Mouse (Mus musculus): ENCODE data around the gene Cfap65. TPM values are rescaled to one million over a fixed set of nuclear protein-coding genes. Genes with fewer than 3 reads are reported as not detected.
A peak's percentile ranks its signal among the peaks of the same experiment; 100 is the strongest.

Cfap65 gene
- 0.04 and 0.08 TPM in 2 replicates for polyA plus RNA-seq (2015; fragmentation: Nextera tagmentation; extraction: Ambion mirVana)

DNA sequence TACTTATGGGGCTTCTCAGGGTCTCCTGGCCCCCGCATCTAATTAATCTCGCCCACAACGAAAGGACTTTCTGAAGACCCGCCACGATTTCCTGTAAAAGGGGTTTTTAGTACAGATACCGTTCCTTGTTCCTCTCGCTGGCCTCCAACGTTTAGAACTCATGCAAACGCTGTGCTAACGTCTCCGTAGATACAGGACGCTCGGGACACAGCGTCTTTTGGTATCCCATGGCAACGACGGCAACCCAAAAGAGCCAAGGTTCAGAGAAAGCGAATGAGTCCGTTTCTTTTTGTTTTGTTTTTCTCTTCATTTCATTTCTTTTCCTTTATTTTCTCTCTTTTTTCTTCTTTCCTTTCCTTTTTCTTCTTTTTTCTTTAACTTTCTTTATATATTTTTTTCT, at the start of gene Cfap65:
Gene Cfap65 (minus strand): TSS at position 198 of the 400 bp plus-strand sequence.
- DNase-seq (ENCODE audit: low spot score): no peak

DNA sequence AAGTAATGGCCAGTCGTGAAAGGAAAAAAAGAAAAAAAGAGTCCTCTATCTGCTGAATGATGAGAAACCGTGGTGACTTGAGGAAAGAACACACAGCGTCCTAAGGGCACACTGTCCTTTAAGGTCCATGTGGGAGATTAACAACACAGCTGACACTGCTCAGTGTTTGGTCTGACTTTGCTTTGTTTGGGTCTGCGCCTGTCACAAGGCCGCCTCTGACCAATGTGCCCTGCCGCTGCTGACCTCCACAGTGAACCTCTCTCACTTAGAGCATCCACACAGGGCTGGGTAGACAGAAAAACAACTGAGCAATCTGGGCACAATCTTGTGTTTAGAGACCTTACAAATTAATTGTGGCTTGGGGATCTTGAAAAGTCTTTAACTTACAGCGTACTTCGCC, 41.6 kb upstream of the Cfap65 start:
- no peak for DNase-seq (ENCODE audit: low spot score)

- no peak for DNase-seq (ENCODE audit: low spot score)
Measured at GRCm38 (mm10) chr1:74975936-74976335, 40.5 kb upstream of the Cfap65 start.

DNA sequence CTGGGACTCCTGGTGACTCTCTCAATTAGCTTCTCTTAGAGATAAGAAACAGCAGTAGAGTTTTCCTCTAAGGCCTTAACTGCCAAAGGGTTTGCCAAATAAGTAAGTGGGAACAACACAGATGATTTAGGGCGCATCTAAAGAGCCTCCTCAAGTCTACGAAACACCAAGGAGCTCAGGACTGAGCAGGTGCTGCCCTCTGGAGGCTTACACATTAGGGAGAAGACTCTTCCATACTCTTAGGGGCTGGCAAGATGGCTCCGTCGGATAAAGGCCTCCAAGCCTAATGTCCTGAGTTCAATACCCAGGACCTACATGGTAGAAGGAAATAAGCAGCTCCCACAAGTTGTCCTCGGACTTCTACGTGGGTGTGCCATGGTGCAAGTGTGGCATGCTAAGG, 38.2 kb upstream of the Cfap65 start:
- DNase-seq (ENCODE audit: low spot score): no peak

DNA sequence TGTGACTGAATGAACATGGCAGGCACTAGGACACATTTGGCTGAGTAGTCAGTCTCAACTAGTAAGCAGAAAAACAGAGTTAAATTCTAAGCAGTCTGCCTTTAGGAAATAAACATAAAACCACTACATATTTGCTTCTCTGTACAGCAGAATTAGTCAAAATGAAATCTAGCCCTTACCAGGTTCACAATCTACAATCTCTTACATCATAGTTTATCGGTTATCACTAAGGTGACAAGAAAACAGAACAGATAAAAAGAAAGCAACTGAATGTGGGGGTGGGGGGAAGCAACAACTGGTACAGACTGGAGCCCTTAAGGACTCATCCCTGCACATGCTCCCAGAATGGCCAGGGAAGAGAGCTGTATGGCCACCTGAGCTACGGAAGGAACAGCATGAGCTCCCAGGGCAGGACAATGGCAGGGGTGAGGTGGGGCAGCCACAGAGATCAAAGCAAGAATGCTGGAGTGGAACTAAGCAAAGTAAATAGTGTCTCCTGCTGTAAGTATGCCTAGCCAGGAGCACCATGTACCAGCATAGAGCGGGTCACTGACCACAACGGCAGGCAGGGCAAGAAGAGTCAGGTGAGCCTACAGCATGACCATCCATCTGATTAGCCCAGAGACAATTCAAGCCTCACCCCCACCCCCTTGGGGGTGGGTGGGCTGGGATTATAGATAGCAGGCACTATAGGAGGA, 36.1 kb upstream of the Cfap65 start:
- DNase-seq (ENCODE audit: low spot score): no peak

DNA sequence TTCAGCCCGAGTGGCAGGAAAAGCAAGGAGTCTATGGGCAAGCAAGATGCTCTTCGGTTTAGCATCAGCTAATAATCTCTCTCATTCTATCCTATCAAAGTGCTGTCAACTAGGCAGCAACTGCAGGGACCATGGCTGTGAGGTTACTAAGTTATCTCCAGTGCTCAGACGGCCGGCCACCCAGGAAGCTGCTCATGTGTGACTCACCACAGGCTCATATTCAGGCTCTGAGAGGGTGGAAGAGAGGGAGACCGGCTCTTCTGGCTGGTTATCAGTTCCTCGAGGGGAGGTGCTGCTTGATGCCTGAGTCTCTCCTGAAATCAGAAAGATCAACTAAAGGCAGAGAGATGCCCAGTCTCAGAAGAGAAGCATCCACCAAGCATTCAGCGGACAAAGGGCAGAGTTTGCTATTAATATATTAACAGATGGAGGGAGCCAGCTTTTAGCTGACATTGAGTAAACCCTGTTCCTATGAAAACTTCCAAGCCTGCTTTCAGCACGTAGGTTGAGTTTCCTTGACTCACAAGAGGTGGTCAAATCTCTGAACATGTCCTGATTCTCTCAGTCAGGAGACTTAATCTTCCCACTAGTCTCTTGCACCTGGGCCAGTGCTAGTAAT, 32.7 kb upstream of the Cfap65 start:
- no peak for DNase-seq (ENCODE audit: low spot score)

DNA sequence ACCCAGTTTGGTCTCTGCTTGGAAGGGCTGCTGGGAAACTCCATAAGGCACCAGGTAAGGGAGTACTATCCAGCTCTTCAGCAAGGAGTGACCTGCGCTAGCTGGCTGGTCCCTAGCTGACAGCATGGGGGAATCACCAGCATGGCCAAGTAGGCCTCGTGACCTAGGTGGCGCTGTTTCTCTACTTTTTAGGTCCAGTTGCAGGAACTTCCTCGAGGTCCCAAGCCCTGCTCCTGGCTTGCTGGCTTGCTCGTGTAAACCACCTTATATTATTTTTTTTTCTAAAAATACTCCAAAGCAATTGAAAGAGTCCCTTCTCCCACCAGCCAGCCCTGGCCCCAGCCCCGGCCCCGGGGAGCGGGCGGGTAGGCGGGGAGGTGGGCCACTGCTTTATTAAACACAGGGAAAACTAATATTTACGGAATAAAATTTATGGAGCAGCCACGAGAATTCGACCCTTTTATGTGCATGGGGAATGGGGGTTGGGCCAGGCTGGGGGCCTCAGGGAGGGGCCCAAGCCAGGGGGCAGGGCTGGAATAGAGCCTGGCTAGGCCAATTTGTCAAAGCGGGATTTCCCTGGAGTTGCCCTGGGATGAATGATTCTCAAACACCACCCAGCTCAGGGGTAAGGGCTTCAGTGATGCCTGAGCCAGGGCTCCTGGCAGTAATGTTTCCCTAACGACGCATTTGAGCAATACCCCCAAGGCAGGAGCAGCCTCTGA, 29.3 kb upstream of the Cfap65 start:
- peak; percentile 52 for DNase-seq (ENCODE audit: low spot score)

- DNase-seq (ENCODE audit: low spot score): no peak
Measured at GRCm38 (mm10) chr1:74962853-74963227, 27.4 kb upstream of the Cfap65 start.

- no peak for DNase-seq (ENCODE audit: low spot score)
Measured at GRCm38 (mm10) chr1:74962126-74962852, 26.9 kb upstream of the Cfap65 start.

DNA sequence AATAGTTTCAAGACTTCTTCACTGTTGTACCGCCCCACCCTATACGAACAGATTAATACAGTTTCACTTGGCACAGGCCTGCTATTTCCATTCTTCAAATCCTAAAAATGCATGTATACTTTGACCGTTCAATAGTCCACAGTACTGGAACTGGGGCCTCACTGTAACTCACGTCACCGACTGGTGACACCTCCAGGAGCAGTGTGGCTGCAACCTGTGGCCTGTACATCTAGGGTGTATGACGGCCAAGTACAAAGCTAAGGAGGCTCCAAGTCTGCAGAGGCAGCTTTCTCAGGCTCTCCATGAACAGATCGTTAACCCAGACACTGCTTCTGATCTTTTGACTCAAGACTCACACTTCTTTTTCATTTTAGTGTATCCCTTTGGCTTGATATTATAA, 26.3 kb upstream of the Cfap65 start:
- DNase-seq (ENCODE audit: low spot score): no peak

GRCm38 (mm10) chr1:74960059-74960458, 24.7 kb upstream of the Cfap65 start:
- DNase-seq (ENCODE audit: low spot score): no peak

DNA sequence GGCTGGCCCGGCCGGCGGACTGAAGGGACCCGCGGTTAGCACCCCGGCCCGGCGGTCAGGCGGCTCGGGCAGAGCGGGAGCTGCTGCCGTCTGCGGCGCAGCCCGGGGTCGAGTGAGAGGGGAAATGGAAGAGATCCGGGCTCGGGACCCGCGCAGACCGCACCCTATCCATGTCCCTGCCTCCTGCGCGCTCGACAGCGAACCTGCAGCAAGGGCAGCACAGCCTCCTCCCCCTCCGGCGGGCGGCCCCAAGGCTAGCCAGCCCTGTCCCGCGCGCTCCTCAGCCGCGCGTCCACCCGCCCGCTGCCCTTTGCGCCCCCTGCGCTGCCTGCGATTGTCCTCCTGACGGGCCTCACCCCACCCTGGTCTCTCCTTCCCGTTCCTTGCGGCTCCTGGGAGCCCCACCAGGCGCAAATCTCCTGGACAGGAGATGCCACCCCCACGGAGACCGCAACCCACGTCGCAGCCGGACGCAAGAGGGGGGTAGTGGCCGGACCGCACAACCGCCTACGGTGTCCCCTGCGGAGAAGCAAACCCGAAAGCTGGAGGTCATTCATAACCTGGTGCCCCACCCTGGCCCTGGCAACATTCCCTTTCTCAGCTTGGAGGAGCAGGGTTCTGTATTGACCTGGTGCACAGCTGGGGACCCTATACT, 16.3 kb upstream of the Cfap65 start, which contains the start of gene Ihh:
Gene Ihh (minus strand): TSS at position 117 of the 655 bp plus-strand sequence.
- DNase-seq (ENCODE audit: low spot score): no peak

DNA sequence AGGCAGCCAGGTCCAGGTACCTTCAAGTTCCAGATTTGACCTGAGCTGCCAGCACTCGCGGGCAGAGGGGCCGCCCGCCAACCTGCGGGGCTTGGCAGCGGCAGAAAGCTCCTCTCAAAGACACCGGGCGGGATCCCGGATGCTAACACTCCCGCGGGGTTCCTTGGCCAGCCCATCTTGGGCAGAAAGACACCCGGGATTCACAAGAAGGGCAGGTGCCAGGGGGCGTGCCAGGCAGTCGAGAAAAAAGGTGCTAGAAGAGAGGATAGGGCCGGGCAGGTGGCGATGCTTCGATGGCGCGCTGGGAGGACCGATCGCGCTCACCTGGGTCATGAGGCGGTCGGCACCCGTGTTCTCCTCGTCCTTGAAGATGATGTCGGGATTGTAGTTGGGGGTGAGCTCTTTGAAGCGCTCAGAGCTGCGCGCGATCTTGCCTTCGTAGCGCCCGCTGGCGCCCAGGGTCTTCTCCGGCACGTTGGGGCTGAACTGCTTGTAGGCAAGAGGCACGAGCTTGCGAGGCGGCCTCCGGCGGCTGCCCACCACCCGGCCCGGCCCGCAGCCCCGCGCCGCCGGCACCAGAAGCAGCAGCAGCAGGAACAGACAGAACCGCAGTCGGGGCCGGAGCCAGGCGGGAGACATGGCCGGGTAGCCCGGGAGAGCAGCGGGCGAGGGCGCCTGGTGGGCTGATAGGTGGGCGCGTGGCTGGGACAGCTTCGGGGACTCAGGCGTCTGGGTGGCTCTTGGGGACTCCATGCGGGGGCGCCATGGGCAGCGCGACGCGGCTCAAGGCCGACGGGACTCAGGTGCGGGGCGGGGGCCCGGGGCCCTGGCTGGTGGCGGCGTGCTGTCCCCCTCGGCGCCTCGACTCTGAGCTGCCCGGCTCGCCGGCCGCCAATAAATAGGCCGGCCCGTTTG, 15.4 kb upstream of the Cfap65 start:
- DNase-seq (ENCODE audit: low spot score): no peak

DNA sequence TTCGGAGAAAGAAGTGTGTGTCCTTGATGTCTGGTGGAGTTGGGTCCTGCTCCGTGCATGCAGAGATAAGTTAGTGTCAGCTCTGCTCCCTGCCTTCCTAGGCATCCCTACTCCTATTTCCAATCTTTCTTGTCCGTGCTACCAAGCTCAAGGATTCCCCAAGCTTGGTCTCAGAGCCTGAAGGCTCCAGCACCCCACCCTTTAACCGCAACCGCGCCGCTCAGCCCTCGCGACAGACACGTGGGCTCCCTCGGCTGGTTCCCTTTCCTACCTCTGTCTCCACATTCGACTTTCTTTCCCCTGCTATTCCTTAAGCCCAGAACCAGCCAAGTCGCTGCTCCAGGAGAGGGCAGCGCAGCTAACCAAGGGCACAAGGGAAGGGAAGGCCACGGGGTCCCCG, 14.7 kb upstream of the Cfap65 start:
- DNase-seq (ENCODE audit: low spot score): no peak

DNA sequence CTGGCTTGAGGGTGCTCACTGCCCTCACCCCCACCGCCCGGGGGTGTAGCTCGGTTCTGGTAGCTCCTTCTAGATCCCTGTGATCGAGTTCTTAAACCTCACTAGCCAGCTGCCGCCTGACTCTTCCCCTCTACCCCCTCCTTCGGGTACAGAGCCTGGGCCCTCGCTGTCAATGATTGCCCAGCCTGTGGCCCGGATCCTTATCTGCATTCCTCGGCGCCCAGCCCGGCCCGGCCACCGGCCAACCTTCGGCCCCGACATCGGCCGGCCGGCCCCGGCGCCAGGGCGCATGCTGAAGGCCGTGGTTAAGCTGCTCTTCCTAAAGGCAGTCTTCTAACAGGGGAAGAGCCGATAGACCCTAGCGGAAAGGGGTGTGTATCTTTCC, 14.3 kb upstream of the Cfap65 start:
- DNase-seq (ENCODE audit: low spot score): no peak

GRCm38 (mm10) chr1:74948784-74949665, 13.6 kb upstream of the Cfap65 start:
- peak; percentile 43 for DNase-seq (ENCODE audit: low spot score)

DNA sequence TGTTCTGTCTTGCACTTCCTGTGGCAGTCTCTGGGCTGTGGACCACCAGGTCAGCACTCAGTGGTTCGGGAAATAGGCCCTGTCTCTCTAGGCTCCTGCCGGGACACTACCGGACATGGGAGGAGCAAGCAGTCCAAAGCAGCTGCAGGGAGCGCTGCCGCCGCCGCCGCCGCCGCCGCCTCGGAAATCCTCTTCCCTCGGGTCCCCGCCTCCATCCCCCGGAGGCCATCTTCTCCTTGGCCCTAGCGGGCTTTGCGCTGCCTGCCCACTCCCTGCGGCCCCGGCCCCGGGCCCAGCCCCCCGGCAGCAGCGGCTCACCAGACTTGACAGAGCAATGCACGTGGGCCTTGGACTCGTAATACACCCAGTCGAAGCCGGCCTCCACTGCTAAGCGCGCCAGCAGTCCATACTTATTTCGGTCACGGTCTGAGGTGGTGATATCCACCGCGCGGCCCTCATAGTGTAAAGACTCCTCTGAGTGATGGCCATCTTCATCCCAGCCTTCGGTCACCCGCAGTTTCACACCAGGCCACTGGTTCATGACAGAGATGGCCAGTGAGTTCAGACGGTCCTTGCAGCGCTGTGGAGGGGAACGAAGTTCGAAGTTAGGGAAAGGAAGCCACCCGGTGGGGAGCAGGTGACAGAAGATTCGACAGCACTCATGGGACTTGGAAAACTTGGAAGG, 12.7 kb upstream of the Cfap65 start:
- DNase-seq (ENCODE audit: low spot score): no peak

DNA sequence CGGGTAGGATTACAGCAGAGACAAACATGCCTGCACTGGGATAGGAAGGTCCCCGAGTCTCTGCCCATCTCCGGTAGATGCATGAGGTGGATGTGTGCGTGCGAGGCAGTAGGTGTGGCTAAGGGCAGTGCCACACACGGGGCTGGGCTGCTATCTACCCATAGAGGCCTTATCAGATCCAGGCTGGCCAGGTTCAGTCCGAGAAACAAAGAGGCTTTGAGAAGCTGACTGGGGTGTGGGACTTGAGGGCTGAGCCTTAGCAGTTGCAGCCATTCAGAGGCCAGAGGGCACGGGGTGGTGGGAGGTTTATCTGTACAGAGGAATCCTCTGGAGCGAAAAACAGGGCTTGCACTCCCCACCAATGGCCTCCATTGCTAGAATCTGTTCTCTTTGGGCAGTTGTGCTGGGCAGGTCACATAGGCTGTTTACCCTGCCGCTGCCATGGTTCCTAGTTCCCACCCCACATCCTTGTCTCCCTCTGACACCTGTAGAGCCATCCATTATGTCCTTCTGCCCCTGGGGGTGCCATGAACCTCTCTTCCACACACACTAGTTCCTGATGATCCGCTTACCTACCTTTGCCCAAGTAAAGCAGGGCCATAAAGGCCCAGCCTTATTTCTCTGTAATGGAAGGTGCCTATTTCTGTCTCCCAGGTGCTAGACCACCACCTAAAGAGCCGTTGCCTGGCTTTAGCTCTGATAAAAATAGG, 6.4 kb upstream of the Cfap65 start:
- DNase-seq (ENCODE audit: low spot score): no peak

Data from thymus, postnatal 0 days (tissue).